Mouse (Mus musculus) retina, postnatal 1 day (tissue): Measurements from ENCODE around the gene Ms4a13.
"Not testable (repeated sequence)": the region's sequence is repeated elsewhere in the genome, so short reads cannot be mapped to it uniquely, and the experiment has no call there.

Experiments
- DNase-seq: peaks from one replicate; pipeline ENCODE4 v3.0.0-alpha.2; 2012

Ms4a13 gene

DNA sequence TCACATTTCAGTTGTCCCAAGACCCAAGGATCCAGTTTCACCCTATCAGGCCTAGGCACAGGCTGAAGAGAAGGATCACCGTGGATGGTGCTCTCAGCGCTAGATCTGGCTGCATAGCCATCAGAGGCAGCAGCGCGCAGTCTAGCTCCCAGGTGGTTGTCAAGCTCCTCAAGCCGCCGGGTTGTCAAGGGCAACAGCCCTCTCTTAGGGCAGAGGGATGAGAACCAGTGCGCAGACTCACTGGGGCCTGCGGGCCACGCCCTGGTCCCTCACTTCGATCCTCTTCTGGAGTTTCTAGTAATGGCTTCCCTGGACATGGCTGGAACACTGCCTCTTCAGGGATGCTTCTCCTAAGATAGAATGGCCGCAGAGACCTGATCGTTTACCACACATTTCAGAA, at the start of gene Ms4a13:
TSS of gene Ms4a13 (minus strand) at position 192 of the 400 bp plus-strand sequence.
- no peak for DNase-seq

DNA sequence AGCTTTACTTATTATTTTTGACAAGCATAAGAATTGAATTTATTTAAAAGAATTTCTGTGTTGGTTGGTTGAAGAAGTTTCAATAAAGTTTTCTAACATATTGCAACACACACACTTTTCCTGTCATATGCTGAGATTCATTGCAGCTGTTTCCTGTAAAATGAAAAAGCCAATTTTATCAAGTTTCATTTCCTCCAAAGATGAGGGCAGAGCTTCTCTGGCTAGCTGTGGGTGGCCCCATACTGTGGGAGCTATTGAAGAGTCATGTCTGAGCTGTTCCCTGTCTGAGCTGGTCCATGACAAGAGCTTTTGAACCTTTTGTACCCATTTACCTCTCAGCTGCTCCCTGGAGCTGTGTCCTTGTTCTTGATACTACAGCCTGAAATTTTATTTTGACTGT, 47.7 kb upstream of the Ms4a13 start:
- no peak for DNase-seq

DNA sequence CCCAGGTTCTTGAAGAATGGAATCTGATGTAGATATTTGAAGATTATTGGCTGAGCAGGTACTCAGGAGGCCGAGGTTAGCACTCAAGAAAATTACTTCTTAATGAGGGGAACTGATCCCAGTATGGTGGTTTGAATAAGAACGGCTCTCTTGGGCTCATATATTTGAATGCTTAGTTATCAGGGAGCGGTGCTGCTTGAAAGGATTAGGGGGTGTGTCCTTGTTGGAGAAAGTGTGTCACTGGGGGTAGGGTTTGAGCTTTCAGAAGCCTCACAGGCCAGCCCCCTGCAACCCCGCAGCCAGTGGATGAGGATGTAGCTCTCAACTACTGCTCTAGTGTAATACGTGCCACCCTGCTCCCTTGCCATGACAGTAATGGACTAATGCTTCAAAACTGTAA, 46.0 kb upstream of the Ms4a13 start:
- DNase-seq, result peak; percentile 1

DNA sequence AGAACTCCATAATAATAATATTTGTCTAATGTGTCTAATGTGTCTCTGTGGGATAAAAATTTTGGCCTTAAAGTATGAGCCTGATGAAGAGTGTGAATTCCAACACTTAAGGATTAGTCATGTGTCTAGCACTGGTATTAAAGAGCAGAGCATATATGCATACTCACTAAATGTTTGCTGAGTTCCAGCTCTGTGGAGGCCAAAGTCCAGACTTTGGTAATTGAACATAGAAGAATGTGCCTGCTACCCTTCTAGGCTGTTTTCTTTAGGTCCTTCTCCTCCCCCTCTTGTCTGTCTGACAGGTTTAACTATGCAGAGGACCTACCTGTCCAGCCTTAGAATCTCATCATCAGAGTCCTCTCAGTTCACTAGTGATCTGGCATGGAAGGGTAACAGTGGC, 39.3 kb upstream of the Ms4a13 start:
- no peak for DNase-seq

DNA sequence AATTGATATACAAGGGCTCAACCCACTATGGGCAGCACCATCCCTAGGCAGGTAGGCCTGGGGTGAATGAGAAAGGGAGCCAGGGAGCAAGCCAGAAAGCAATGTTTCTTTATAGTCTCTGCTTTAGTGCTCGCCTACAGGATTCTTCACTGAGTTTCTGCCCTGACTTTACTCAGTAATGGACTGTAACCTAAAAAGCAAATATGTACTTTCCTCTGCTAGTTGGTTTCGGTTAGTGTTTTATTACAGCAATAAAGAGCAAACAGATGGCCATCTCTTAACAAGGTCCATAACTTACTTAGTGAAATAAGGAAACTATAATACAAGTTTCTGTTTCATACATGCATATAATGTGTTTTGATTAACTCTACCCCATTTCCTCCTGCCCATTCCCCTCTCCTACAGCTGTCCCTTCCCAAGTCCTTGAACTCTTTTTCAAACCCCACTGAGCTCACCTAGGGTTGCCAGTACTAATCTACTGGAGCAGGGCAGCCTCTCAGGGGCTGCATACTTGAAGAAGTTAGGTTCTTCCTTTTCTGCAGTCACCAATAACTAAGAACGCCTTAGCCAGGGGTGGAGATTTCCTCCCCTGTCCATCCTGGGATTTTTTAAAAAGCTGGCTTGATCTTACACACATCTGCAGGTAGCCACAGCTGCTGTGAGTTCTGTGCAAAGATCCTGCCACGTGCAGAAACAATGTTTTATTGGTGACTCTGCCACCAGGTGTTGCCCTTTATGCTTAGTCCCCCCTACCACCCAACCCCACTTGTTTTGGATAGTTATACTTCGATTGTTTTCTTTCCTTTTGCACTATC, 38.6 kb upstream of the Ms4a13 start:
- DNase-seq, result no peak

DNA sequence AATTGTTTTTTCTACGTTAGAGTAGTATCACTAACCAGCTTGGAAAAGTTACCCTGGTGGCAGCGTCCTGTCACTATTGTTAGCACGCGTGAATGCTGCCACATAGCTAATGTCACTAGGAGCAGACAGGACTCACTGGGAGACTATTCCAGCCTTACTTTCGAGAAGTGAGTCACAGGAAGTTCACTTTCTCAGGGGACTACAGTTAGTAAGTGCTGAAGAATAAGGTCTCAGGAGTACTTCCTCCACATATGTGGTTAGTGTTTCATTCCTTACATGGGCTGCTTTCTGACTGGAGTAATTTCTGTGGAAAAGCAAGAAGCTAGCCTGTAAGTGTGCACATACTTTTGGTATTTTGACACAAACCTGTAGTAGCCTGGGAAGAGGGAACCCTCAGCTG, 37.7 kb upstream of the Ms4a13 start:
- DNase-seq, result no peak

DNA sequence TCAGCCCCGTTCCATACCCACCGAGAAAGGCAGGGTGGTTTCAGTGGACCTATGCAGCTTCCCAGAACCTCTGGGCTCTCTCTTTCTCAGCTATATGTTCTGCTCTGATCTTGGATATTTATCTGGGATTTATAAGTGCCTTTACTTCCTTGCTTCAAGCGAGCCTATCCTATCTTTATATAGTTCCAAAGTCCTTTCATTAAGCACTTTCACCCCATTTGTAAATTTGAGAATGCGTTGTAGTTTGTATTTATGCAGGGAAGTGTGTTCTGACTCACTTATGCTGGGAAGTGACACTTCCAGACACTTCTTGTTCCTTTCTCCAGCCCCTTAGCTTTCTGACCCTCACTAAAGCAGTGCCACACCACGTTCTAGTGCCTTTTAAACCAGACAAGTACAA, 35.8 kb upstream of the Ms4a13 start, which contains the start of gene Ms4a12:
TSS of gene Ms4a12 (minus strand) at position 101 of the 400 bp plus-strand sequence.
- no peak for DNase-seq

DNA sequence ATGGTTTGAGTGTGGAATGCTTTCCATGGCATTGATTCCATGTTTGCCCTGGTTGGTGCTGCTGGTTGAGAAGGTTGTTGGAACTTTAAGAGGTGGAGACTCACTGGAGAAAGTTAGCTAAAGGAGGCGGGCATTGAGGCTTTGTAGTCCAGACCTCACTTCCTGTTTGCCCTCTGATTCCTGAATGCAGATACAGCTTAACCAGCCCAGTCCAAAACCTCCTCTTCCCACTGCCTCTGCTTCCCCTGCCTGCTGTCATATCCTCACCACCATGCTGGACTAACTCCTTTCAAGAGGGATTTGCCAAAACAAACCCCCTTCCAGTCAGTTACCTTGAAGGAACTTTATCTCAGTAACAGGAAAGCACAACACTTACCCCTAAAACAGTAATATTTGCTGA, 4.0 kb downstream of the Ms4a13 start:
- no peak for DNase-seq

DNA sequence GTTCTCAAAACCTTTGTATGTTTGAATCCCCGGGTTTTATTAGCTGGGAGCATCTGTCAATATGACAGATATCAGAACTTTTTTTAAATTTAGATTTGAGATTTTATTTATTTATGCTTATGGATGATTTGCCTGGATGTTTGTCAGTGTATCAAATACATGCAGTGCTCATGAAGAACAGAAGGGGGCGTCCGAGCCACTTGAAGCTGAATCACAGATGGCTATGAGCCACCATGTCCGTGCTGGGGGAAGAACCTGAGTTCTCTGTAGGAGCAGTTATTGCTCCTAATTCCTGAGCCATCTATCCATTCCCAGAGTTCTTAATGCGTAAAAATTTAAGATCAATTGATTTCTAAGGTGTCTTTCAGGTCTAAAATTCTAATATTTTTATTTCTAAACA, 12.4 kb downstream of the Ms4a13 start:
- no peak for DNase-seq

DNA sequence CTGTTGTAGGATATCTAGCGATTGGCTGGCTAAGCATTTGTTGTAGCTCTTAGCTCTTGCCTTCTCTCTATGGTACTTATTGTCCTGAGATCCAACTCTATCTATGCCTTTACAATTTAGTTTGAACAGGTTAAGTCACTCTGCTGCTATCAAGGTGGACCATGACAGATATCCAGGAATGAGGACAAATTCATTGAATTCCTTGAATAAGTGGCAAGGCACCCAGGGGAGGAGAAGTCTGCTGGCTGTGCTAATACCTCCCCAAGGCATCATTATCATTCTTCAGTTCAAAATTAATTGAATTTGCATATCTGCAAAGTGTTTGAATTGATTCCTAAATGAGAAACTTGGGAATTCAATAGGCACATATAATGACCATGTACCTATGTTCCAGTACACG, 19.1 kb downstream of the Ms4a13 start:
- DNase-seq, result no peak

DNA sequence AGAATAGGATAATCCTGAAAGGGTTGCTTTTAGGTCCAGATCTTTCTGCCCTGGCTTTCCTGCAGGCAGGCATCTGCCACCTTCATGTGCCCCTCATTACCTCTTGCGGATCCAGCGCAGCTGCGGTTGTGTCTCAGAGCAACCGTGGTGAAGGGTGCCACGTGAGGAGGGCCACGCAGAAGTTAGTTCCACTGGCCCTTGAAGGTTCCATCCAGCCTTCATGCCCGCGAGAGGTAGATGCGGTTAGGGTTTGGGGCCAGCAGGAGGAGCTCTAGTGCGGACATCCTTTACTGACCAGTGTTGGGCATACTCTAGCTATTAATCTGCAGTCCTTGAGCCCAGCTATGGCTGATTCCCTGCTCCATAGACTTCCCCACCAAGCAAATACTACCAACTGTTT, 31.4 kb downstream of the Ms4a13 start, which contains the start of gene 1700025F22Rik:
TSS of gene 1700025F22Rik (minus strand) at position 149 of the 400 bp plus-strand sequence.
- no peak for DNase-seq

DNA sequence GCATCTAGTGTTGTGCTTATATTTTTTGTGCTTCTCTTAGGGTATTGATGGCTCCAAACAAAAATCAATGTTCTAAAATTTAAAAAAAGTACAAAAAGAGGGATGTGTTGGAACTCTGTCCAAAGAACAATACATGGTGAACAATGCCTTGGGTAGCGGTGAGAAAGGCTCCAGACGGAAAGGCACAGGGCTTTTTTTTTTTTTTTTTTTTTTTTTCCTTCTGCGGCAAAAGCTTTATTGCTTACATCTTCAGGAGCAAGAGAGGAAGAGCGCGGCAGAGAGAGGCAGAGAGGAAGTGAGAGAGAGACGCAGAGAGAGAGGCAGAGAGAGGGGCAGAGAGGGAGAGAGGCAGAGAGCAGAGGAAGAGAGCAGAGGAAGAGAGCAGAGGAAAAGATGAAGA, 38.6 kb downstream of the Ms4a13 start:
- not testable (repeated sequence) for DNase-seq

DNA sequence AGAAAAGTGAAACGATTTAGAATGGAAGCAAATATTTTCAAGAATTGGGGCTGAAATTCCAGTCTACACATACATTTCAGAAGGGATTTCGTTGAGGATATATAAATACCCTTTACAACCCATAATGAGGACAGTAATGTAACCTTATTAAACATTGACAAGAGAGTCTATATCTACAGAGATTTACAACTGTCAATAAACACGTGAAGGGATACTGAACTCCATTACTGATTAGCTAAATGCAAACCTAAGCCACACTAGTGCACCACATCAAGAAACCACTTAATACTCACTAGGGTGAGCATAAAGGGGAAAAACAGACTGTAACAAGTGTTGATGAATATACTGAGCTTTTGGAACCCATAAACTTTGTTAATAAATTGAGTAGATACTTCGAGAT, 61.2 kb downstream of the Ms4a13 start:
- DNase-seq, result no peak

DNA sequence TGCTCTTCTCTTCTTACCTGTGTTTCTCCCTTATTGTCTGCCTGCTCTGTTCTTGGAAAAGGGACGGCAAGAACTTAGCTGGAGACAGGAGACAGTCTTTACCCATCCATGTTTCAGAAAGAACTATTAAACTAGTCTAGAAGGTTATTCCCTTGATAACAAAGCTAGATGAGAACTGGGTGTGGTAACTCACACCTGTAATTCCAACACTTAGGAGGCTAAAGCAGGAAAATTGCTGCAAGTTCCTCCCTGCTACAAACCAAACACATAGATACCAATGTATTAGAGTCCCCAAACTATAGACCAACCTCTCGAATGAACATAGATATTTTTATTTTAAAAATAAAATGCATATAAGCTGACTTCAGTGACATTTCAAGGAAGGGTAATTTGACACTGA, 61.7 kb downstream of the Ms4a13 start:
- no peak for DNase-seq

DNA sequence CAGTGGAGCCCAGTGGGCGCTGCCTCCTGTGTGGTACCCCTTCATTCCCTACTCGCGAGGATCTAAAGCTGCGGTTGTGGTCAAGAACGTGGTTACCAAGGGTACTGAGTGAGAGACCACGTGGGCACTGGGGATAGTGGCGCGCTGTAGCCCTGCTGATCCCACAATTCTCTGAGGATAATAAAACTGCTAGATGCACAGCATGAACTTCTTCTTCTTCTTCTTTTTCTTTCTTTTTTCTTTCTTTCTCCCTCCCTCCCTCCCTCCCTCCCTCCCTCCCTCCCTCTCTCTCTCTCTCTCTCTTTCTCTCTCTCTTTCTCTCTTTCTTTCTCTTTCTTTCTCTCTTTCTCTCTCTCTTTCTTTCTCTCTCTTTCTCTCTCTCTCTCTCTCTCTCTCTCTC, 65.8 kb downstream of the Ms4a13 start, which contains the start of gene 1700017D01Rik:
TSS of gene 1700017D01Rik (minus strand) at position 101 of the 400 bp plus-strand sequence.
- DNase-seq, result not testable (repeated sequence)

DNA sequence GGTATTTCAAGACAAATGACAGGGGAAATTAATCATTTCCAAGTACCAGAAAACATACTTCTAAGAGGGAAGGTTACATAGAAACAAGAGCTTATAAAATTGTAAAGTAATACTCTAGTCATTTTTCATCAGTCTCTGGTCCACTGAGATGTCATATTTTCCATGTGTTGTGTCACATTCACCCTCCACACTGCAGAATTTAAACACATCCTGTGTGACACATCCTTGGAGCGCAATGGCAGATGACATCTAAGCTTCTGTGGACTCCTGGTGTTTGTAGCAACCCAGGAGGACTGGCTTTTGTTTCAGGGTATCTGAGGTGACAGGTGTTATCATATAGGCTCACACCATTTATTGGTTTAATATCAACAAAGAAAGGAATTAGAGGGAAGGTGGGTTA, 66.8 kb downstream of the Ms4a13 start:
- no peak for DNase-seq

DNA sequence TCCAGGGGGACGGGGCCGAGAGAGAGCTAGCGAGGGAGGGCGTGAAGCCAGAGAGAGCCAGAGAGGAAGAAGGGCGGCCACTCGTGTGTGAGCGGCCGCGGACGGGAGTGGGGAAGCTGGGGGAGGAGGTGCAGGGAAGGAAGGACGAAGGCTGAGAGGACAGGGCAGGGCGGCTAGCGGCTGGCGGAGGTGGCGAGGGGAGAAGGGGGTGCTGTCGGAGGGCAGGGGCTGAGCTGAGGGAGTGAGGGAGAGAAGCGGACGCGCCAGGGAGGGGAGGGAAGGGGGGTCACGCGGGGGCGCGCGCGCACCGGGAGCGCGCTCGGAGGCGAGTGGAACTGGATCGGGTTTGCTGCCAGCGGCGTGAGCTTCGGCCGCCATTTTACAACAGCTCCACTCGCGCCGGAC, 75.5 kb downstream of the Ms4a13 start:
- DNase-seq, result peak; percentile 56
